Mouse (Mus musculus) thymus, adult 2 months (tissue): Measurements from ENCODE around the gene Tmem176a.

ENCODE experiments used
- CTCF ChIP-seq: fragments of 200-500 bp; IDR thresholded peaks from 2 replicates; pipeline ENCODE4 v1.5.1; 2012; ENCODE audit warnings: mild to moderate bottlenecking, control low read depth, low read length, moderate library complexity, borderline replicate concordance; ENCODE audit not compliant: control insufficient read depth, poor library complexity, insufficient read depth; ENCODE audit errors: extremely low read depth
- POLR2A ChIP-seq: fragments of 200-500 bp; IDR thresholded peaks from 2 replicates; pipeline ENCODE4 v1.6.1; 2012; ENCODE audit warnings: mild to moderate bottlenecking, low read length, control low read depth, moderate library complexity; ENCODE audit not compliant: control insufficient read depth, poor library complexity, insufficient read depth; ENCODE audit errors: extremely low read depth

DNA sequence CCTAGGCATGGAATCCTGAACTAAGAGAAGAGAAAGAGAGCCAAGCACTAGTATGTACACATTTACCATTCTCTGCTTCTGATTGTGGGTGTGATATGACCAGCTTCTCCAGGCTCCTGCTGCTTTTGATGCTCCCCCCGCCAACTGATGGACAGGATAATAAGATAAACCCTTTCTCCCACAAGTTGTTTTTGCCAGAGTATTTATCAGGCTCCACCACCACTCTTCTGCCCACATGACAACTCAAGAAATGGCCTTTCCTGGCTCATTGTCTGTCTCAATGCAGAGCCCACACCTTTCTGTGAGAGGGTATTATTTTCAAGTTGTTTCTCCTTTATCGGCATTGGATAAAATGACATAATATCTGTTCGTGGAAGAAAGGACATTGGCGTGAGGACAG lies 7.2 kb upstream of the Tmem176a start:
- TF ChIP-seq CTCF = no peak
- TF ChIP-seq POLR2A = no peak
